Mouse (Mus musculus): ENCODE results near the gene Tmem178b.

Gene Tmem178b

GRCm38 (mm10) chr6:39872901-39873591 is at the start of gene Tmem178b:
Tmem178b (plus strand) TSS chr6:39873271.
- in situ Hi-C loops (cut with MboI; ENCODE audit: low pct_unique_long_range_greater_than_20kb in 1 of 2, low sequenced_read_pairs in 2 of 2, unreplicated experiment in 1 of 2) = loop anchor here in 1 of 2 experiments (25.0 kb wide), 1 partner anchor 539 kb away; no protein-coding TSS in a partner anchor

GRCm38 (mm10) chr6:39828736-39829135 is 44.3 kb upstream of the Tmem178b start:
- in situ Hi-C loops (cut with MboI; ENCODE audit: low pct_unique_long_range_greater_than_20kb in 1 of 2, low sequenced_read_pairs in 2 of 2, unreplicated experiment in 1 of 2) = no loop called here

- in situ Hi-C loops (cut with MboI; ENCODE audit: low pct_unique_long_range_greater_than_20kb in 1 of 2, low sequenced_read_pairs in 2 of 2, unreplicated experiment in 1 of 2) = no loop called here
Measured at GRCm38 (mm10) chr6:39843698-39844342, 29.3 kb upstream of the Tmem178b start.

GRCm38 (mm10) chr6:39847538-39847937 is 25.5 kb upstream of the Tmem178b start:
- in situ Hi-C loops (cut with MboI; ENCODE audit: low pct_unique_long_range_greater_than_20kb in 1 of 2, low sequenced_read_pairs in 2 of 2, unreplicated experiment in 1 of 2) = no loop called here

- in situ Hi-C loops (cut with MboI; ENCODE audit: low pct_unique_long_range_greater_than_20kb in 1 of 2, low sequenced_read_pairs in 2 of 2, unreplicated experiment in 1 of 2) = no loop called here
Measured at GRCm38 (mm10) chr6:39848766-39849165, 24.3 kb upstream of the Tmem178b start.

GRCm38 (mm10) chr6:39849667-39850066 is 23.4 kb upstream of the Tmem178b start:
- in situ Hi-C loops (cut with MboI; ENCODE audit: low pct_unique_long_range_greater_than_20kb in 1 of 2, low sequenced_read_pairs in 2 of 2, unreplicated experiment in 1 of 2) = loop anchor here in 1 of 2 experiments (25.0 kb wide), 1 partner anchor 563 kb away; no protein-coding TSS in a partner anchor

- in situ Hi-C loops (cut with MboI; ENCODE audit: low pct_unique_long_range_greater_than_20kb in 1 of 2, low sequenced_read_pairs in 2 of 2, unreplicated experiment in 1 of 2) = loop anchor here in 1 of 2 experiments (25.0 kb wide), 1 partner anchor 542 kb away; no protein-coding TSS in a partner anchor
Measured at GRCm38 (mm10) chr6:39870271-39871135, 2.6 kb upstream of the Tmem178b start.

GRCm38 (mm10) chr6:39871381-39872305 is 1.4 kb upstream of the Tmem178b start:
- in situ Hi-C loops (cut with MboI; ENCODE audit: low pct_unique_long_range_greater_than_20kb in 1 of 2, low sequenced_read_pairs in 2 of 2, unreplicated experiment in 1 of 2) = loop anchor here in 1 of 2 experiments (25.0 kb wide), 1 partner anchor 541 kb away; no protein-coding TSS in a partner anchor

GRCm38 (mm10) chr6:39872306-39872900 is 668 bp upstream of the Tmem178b start:
- in situ Hi-C loops (cut with MboI; ENCODE audit: low pct_unique_long_range_greater_than_20kb in 1 of 2, low sequenced_read_pairs in 2 of 2, unreplicated experiment in 1 of 2) = loop anchor here in 1 of 2 experiments (25.0 kb wide), 1 partner anchor 540 kb away; no protein-coding TSS in a partner anchor

- in situ Hi-C loops (cut with MboI; ENCODE audit: low pct_unique_long_range_greater_than_20kb in 1 of 2, low sequenced_read_pairs in 2 of 2, unreplicated experiment in 1 of 2) = no loop called here
Measured at GRCm38 (mm10) chr6:39875186-39875585, 2.1 kb downstream of the Tmem178b start.

GRCm38 (mm10) chr6:39876444-39876843 is 3.4 kb downstream of the Tmem178b start:
- in situ Hi-C loops (cut with MboI; ENCODE audit: low pct_unique_long_range_greater_than_20kb in 1 of 2, low sequenced_read_pairs in 2 of 2, unreplicated experiment in 1 of 2) = no loop called here

GRCm38 (mm10) chr6:39890811-39891210 is 17.7 kb downstream of the Tmem178b start:
- in situ Hi-C loops (cut with MboI; ENCODE audit: low pct_unique_long_range_greater_than_20kb in 1 of 2, low sequenced_read_pairs in 2 of 2, unreplicated experiment in 1 of 2) = no loop called here

- in situ Hi-C loops (cut with MboI; ENCODE audit: low pct_unique_long_range_greater_than_20kb in 1 of 2, low sequenced_read_pairs in 2 of 2, unreplicated experiment in 1 of 2) = no loop called here
Measured at GRCm38 (mm10) chr6:39896500-39896899, 23.4 kb downstream of the Tmem178b start.

GRCm38 (mm10) chr6:39899231-39899630 is 26.2 kb downstream of the Tmem178b start:
- in situ Hi-C loops (cut with MboI; ENCODE audit: low pct_unique_long_range_greater_than_20kb in 1 of 2, low sequenced_read_pairs in 2 of 2, unreplicated experiment in 1 of 2) = no loop called here

GRCm38 (mm10) chr6:39903220-39903773 is 30.2 kb downstream of the Tmem178b start:
- in situ Hi-C loops (cut with MboI; ENCODE audit: low pct_unique_long_range_greater_than_20kb in 1 of 2, low sequenced_read_pairs in 2 of 2, unreplicated experiment in 1 of 2) = no loop called here

GRCm38 (mm10) chr6:39903845-39904244 is 30.8 kb downstream of the Tmem178b start:
- in situ Hi-C loops (cut with MboI; ENCODE audit: low pct_unique_long_range_greater_than_20kb in 1 of 2, low sequenced_read_pairs in 2 of 2, unreplicated experiment in 1 of 2) = no loop called here

- in situ Hi-C loops (cut with MboI; ENCODE audit: low pct_unique_long_range_greater_than_20kb in 1 of 2, low sequenced_read_pairs in 2 of 2, unreplicated experiment in 1 of 2) = no loop called here
Measured at GRCm38 (mm10) chr6:39914956-39915355, 41.9 kb downstream of the Tmem178b start.
